ENCODE assay signal across 15 mouse cellular contexts in genomic region chr9:123683704-123684103, GRCm38 (mm10). TPM values are rescaled to one million over a fixed set of nuclear protein-coding genes. Genes with fewer than 3 reads are reported as not detected.
"Had no signal": no experiment of that assay in that cellular context is flagged by ENCODE, and none has a peak within 500 bp of the region (broad histone marks: within the 10 kb centered on the region; RNA-seq: fewer than 3 reads in every experiment).

No protein-coding gene starts in this region.

- ATAC-seq: intestine, postnatal 0 days; lung, postnatal 0 days; midbrain, embryonic 13.5 days had no signal

- H3K9ac ChIP-seq: liver, embryonic 15.5 days; midbrain, embryonic 13.5 days; neural tube, embryonic 12.5 days had no signal

- H3K27ac ChIP-seq: liver, embryonic 15.5 days; macrophage; midbrain, embryonic 13.5 days; neural tube, embryonic 12.5 days; stomach, postnatal 0 days had no signal

- DNase-seq: kidney, adult 8-10 months; kidney, postnatal 10 days; layer of hippocampus, postnatal 36 days; lung, adult 2 months; thymus, postnatal 4 days had no signal

- H3K9me3 ChIP-seq: liver, embryonic 15.5 days; midbrain, embryonic 13.5 days; neural tube, embryonic 12.5 days had no signal

- H3K4me2 ChIP-seq: liver, embryonic 11.5 days; liver, embryonic 15.5 days; midbrain, embryonic 13.5 days; neural tube, embryonic 12.5 days had no signal

- H3K4me3 ChIP-seq: liver, embryonic 15.5 days; midbrain, embryonic 13.5 days; myocyte; neural tube, embryonic 12.5 days had no signal

- H3K36me3 ChIP-seq: liver, embryonic 15.5 days; midbrain, embryonic 13.5 days; neural tube, embryonic 12.5 days had no signal

RNA-seq across cellular contexts. Expression of gene Slc6a20a, which starts 5.0 kb away (rescaled TPM):
- total RNA-seq: neutrophil, adult 5-6 weeks had no signal
